Mouse (Mus musculus) T-helper 17 cell (primary cell): ENCODE data around the gene Gm11060.

Experiments used
- in situ Hi-C, 2 experiments: fragments of 300-600 bp; cut with MboI, MseI; formaldehyde crosslinking; loops; 1 replicate in 1 of 2; 2 replicates in 1 of 2; pipeline ENCODE4 v1.15.1; 2025; ENCODE audit warnings: high pct_unique_total_duplicates in 2 of 2

Gm11060 gene

DNA sequence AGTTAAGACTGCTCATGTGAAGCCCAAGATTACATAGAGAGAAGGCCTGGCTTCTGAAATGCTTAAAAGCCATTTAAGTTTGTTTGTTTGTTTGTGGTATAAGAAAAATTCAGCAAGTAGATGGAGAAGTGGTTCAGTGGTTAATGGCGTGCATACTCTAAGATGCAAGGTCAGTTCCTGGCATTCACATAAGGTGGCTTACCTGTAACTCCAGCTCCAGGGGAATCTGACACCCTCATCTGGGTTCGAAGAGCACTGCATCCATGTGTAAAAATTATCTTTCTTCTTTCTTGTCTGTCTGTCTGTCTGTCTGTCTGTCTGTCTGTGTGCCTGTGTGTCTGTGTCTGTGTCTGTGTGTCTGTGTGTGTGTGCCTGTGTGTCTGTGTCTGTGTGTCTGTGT lies at the start of gene Gm11060:
Gm11060 (plus strand) TSS at position 301 of the 400 bp plus-strand sequence.
- in situ Hi-C loops = no loop called here

GRCm38 (mm10) chr2:105043152-105043551 lies 48.7 kb upstream of the Gm11060 start:
- in situ Hi-C loops = no loop called here

- in situ Hi-C loops = no loop called here
Measured at GRCm38 (mm10) chr2:105048301-105048700, 43.5 kb upstream of the Gm11060 start.

DNA sequence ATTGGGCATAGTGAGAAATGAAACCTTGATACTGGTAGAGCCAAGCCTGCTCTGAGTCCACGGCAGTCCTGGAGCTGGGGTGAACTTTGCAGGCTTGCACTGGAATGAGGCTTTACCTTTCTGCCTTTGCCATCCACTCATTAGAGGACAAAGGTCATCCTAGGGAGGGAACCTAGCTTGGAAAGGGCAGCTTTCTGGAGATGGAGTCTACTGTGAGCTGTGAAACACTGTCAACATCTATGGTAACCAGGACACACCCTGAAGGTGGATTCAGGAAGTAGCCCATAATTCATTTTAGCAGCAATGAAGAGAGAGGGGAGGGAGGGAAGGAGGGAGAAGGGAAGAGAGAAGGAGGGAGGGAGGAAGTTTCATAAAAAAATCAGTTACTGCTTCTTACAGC lies 36.3 kb upstream of the Gm11060 start:
- in situ Hi-C loops = no loop called here

DNA sequence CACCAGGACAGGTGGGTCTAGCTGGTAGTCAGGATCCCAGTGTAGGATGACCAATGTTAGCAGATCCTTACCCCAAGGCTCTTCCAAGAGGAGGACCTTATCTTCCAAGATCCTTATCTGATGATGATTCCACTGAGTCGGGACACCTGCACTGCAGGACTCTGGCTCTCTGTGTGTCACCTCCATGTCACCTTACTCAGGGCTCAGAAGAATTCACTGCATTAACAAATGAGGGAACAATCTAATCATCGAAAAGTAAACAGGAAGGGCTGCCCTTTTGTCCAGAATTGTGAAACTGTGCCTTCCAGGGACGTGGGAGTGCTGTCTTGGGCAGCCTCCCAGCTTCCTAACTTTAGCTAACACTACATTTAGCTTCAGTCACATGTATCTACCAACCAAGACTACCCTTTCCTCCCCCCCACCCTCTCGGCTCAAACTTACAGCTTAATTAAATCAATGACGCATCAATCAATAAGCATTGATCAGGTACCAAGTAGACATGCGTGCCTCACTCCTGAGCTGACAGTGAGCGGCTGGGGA lies 33.2 kb upstream of the Gm11060 start:
- in situ Hi-C loops = no loop called here

GRCm38 (mm10) chr2:105062741-105063372 lies 29.0 kb upstream of the Gm11060 start:
- in situ Hi-C loops = no loop called here

DNA sequence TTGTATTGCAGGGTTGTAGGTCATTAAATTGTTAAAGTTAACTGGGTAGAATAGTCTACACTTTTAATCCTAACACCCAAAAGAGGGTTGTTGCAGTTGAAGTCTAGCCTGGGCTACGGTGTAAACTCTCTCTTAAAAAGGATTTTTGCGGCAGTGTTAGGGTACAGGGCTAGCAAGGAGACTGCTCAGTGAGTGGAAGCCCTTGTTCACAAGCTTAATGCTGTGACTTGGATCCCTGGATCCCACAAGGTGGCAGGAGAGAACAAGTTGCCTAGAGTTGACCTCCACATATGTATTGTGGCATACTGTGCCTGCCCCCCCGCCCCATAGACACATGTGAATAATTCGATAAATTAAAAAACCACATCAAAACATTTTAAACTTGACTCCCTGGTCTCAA lies 19.3 kb upstream of the Gm11060 start:
- in situ Hi-C loops = no loop called here

- in situ Hi-C loops = no loop called here
Measured at GRCm38 (mm10) chr2:105074196-105074595, 17.6 kb upstream of the Gm11060 start.

DNA sequence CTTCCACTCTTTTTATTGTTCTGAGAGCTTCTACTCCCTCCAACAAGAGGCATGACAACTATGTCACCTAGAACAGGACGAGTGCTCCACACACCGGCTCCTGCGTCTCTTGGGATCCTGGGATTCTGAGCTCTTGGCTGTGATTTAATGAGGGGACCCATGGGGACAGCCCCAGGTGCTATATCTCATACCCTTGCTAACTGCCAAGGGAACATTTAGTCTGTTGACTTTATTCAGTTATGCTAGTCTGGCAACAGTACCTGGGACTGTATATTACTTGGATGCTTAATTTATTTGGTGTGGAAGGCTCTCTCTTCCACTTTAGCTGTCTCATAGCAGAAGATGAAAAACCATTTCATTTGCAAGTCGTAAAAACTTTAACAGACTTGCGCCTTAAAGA lies 16.0 kb upstream of the Gm11060 start:
- in situ Hi-C loops = no loop called here

- in situ Hi-C loops = no loop called here
Measured at GRCm38 (mm10) chr2:105077151-105077550, 14.7 kb upstream of the Gm11060 start.

DNA sequence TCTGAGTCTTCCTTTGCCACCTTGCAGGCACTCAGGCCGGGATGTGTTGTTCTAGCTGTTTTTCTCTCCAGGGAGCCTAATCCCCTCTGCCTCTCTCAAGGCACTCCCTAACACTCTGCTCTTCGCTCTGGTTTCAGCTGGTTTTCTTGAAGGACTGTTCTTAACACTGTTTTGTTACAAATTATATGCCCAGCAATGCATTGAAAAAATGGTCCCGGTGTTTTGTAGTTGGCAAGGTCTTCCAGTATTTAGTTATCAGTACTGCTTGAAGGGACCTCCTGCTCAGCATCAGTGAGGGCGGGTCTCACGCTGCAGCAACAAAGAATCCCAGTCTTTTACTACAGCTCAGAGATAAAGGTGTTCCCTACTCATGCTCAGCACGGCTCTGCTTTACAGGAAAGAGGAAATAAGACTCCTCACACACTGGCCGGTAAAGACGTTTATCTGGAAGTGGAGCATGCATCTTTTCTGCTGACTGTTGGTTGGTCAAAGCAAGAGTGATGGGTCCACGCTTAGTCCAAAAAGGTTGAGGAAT lies 9.5 kb upstream of the Gm11060 start:
- in situ Hi-C loops = no loop called here

DNA sequence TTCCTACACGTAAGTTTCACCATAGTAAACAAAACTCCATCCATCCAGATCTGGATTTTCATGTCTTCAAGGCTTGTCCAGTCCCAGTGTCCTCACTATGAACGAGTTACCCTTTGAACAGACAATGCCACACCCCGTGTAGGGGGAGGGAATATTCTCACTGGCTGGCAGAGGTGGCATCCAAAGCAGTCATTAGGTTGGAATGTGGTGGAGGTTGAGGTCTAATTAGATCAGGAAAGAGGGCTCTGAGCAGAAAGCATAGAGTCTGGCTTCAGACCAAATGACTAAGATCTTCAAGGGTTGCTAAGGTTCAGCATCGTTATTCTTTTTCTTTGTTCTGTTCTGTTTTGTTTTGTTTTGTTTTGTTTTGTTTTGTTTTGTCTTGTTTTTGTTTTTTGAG lies 7.8 kb upstream of the Gm11060 start:
- in situ Hi-C loops = no loop called here

DNA sequence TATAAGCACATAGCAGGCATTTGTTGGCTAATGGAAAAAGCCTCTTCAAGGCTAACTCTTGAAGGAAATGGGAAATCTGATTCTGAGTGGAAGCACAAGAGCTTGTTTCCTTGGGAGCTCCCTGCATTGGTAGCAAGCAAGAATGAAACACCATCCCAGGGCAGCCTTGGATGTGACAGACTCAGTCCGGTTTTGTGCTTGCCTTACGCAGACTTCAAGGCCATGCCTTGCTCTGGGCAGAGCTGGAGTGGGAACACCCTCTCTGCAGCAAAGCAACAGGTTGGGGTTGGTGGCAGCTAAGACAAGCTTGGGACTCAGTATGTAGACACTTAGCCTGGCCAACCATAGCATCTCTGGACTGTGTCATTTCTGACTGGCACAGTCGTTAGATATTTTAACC lies 5.7 kb upstream of the Gm11060 start:
- in situ Hi-C loops = no loop called here

GRCm38 (mm10) chr2:105088005-105088404 lies 3.8 kb upstream of the Gm11060 start:
- in situ Hi-C loops = no loop called here

DNA sequence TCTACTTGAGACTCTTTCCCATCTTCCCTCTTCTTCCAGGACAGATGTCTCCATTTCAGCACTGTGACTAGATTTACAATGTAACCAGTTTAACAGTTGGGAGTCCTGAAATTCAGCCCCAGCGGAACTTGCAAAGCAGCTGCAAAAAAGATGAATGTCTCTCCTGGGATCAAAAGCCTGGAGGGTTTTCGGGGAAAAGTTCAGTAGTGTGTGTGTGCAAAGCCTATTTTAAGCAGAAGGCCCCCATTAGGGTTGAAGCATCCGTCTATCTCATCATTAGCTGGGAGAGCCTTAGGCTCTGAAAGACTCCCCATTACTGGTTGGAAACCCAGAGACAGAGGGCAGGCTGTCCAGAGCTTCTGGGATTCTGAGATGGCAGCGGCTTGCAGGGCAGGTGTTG lies 2.7 kb upstream of the Gm11060 start:
- in situ Hi-C loops = no loop called here

- in situ Hi-C loops = no loop called here
Measured at GRCm38 (mm10) chr2:105089581-105090508, 2.0 kb upstream of the Gm11060 start.

DNA sequence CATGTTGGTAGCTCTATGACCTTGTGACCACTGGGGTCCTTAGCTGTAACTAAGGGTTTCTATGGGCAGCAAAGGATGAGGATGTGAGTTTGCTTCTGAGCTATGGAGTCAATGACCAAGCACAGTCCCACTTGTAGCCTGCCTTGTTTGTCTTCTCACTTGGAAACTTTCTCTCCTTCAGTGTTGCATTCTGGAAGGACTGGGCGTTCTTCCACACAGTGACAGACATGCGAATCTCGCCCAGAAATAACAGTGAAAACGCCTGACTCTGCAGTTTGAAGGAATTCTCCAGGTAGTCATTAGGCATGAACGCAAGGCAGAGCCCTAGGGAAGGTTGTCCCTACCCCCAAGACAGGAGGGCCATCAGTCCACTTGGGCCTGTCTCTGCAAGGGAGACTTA lies 827 bp upstream of the Gm11060 start:
- in situ Hi-C loops = no loop called here

DNA sequence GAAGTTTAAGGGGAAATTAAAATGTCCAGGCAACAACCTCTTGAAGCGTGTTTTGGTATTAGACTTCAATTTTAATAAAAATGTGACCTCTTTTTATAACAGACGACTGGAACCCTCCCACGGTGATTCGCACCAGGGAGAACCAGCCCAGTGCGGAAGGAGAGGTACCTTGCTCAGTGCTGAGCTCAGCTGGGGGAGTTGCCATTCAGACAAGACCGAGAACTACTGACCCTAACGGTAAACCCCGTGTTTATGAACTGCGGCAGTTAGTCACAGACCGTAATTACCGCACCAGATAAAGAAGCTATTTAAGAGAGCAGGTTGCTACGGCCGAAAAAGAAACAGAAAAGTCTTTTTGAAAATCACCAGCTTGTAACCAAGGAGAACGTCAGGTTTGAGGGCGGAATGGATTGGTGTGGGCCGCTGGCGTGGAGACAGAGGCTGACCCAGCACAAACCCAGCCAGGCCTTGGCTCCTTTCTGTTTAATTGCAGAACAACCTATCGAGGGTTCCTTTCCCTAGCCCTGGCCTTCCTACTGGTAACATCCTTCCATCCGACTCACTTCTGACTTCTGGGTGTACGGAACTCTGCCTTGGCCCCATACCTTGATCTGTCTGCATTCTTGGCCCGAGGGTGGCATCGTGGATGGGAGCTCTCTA lies 5.6 kb downstream of the Gm11060 start:
- in situ Hi-C loops = no loop called here

DNA sequence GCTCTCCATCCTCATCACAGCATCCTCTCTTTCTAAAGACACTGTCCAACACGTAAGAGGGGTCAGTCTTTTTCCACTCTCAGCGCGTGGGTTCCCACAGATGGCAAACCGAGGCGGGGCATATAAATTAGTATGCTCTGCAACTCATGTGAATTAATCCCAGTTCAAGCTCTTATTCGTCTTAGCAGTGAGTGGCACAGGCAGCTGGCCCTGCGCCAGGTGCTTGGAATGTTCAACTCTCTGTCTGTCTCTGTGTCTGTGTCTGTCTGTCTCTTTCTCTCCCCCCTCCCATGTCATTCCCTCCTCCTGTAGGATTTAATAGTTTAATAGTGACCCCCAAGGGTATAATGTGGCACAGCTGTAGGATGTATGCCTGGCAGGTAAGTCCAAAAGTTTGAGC lies 7.6 kb downstream of the Gm11060 start:
- in situ Hi-C loops = no loop called here

- in situ Hi-C loops = loop anchor here in 1 of 2 experiments (10.0 kb wide), 1 partner anchor 706 kb away; no protein-coding TSS in a partner anchor
Measured at GRCm38 (mm10) chr2:105100541-105100940, 8.7 kb downstream of the Gm11060 start.

GRCm38 (mm10) chr2:105108703-105109158 lies 16.9 kb downstream of the Gm11060 start:
- in situ Hi-C loops = loop anchor here in 1 of 2 experiments (10.0 kb wide), 1 partner anchor 714 kb away; no protein-coding TSS in a partner anchor

GRCm38 (mm10) chr2:105114074-105114473 lies 22.3 kb downstream of the Gm11060 start:
- in situ Hi-C loops = no loop called here
